Mouse (Mus musculus) monocyte, adult 2 months (primary cell): ENCODE data around the gene Zbp1.

ENCODE experiments used
- DNase-seq, 2 experiments: peaks; one replicate each; pipeline ENCODE4 v3.0.0; 2022; ENCODE audit warnings: low spot score in 2 of 2, low read depth in 1 of 2

Zbp1 gene

DNA sequence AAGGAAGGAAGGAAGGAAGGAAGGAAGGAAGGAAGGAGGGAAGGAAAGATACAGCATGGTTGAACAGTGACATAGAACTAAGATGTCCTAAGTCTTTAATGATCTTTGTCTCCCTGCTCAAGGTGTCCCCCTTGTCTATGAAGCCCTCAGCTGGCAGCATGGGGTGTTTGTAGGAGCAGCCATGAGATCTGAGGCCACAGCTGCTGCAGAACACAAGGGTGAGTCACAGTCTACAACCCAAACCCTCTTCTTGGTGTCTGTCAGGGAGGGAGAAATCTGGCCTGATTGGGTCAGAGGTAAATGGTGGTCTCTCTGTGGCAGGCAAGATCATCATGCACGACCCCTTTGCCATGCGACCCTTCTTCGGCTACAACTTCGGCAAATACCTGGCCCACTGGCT is 60.9 kb downstream of the Zbp1 start:
- no peak for DNase-seq

DNA sequence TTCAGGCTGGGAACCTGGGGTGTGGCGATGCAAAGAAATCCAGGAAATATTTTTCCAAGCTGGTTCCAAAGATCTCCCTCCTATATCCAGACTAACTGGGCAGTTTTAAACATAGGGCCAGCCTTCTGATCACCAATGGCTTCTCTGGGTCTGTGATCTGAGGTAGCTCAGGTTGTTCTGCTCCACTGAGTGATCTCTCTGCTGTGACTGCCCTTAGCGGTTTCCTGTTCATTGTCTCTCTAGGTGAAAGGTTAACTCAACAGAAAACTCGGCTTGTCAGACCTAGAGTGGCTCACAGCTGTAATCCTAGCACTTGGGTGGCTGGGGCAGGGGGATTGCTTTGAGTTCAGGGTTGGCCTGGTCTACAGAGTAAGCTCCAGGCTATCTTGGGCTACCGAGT is 61.3 kb downstream of the Zbp1 start:
- no peak for DNase-seq

DNA sequence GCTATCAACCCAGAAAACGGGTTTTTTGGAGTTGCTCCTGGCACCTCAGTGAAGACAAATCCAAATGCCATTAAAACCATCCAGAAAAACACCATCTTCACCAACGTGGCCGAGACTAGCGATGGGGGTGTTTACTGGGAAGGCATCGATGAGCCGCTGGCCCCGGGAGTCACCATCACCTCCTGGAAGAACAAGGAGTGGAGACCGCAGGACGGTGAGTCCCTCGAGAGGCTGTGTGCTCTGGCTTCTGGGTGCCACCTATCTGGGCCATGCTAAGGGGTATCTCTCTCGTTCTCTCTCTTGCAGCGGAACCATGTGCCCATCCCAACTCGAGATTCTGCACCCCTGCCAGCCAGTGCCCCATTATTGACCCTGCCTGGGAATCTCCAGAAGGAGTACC is 61.8 kb downstream of the Zbp1 start:
- DNase-seq: no peak
